Mouse (Mus musculus): ENCODE measurements around the gene Fjx1. TPM values are rescaled to one million over a fixed set of nuclear protein-coding genes. Genes with fewer than 3 reads are reported as not detected.

Fjx1 gene
- polyA plus RNA-seq, 2 experiments from 2014 or later = not detected

DNA sequence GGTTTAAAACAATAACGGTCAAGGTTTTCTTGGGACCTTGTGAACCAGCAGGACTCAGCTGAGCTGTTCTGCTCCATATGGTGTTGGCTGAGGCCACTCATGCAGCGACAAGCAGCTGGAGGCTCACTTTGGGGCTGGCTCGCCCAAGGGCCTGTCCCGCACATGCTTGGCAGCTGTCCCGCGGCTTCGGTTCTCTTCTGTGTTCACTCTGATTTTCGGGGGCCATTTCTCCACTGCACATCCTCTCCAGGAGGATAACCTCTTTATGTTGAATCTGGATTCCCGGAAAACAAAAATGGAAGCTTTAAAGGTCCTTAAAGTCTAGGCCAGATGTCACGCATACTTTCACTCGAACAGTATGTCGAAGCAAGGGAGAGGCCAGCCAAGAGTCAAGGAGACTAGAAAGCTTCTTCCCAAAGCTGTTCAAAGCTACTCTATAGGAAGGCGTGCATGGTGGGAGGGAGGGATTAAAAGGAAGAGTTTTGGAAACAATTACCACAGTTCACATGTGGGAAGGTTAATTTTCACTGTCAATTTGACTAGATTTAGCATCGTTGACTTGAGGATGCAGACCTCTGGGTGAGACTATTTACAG is 36.1 kb downstream of the Fjx1 start:
- no peak for ATAC-seq

DNA sequence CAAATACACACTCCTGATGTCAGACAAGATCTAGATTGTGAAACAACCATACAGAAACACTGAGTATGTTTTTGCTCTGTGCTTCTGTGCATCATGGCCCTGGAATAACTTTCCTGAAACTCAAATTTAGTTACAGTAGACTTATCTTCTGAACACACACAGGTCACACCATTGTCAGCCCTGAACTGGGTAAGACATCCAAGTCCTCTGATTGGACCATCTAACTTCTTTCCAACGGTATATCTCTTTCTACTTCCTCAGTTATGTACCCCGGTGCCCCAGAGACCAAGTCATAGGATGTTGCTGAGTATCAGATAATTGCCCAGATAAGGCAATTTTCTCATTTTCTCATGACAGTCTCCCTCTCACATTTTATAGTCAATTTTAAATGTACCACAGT is 39.6 kb downstream of the Fjx1 start:
- ATAC-seq = no peak

DNA sequence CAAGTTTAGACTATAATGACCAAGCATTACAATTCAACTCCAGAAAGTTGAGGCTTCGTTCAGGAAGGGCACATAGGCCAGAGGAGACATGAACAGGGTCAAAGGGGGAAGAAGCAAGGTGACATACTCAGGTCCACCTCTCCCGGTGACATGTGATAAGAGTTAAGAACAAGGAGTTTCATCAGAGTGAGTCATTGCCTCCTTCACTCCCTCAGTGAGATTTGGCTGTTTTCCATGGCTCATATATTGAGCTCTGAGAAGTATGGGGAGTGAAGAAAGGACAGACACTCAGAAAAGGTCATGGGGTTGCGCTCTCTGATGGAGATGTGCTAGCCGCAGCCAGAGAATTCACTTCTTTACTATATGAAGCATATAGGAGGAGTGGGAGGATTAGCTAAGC is 41.7 kb downstream of the Fjx1 start:
- no peak for ATAC-seq

DNA sequence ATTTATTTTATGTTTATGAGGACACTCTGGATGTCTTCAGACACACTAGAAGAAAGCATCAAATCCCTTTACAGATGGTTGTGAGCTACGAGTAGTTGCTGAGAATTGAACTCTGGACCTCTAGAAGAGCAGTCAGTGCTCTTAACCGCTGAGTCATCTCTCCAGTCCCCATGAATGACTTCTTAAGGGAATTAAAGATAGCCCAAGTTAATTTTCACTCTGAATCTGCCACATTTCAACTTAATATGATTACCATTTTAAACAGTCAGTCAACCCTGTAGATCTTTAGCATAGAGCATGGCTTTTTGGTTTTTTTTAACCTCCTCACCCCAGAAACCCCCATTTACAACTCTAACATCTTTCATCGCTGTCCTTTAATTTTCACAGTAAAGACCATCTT is 42.6 kb downstream of the Fjx1 start:
- no peak for ATAC-seq

DNA sequence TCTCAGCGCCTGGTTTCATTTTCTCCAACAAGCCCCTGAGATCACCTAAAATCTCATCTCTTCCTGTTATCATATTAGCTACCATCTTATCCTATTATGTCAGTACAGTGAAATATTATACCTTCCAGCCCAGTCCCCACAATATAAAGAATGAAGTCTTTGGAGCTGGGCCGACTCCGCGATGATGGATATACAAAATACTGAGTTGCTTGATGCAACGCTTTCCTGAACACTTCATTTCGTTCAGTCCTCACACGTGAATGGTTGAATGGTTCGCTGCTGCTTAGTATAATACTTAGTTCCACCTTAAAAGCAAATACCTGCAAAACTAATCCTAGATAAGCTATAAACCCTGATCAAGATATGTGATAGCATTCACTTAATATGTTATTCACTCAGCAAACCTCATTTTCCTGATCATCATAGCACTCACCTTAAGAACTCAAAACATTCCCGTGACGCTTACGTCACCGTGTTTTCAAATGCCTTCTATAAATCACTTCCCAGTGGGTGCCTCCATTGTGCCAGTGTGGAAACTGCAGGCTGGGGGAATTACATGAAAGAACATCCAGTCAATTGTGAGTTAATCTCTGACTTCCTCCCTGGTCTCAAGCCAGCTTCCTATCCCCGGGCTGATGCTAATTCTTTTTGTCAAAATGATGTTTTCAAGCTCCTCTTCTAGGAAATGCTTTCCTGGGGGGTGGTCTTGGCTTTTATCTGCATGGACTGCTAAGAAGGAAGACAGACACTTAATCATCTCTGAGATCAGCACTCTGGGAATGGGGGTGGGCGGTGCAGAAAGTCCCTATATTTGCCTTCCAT is 44.7 kb downstream of the Fjx1 start, which contains the start of gene Trim44:
Gene Trim44, minus strand, starts transcription at position 466 of the 822 bp plus-strand sequence.
- no peak for ATAC-seq

DNA sequence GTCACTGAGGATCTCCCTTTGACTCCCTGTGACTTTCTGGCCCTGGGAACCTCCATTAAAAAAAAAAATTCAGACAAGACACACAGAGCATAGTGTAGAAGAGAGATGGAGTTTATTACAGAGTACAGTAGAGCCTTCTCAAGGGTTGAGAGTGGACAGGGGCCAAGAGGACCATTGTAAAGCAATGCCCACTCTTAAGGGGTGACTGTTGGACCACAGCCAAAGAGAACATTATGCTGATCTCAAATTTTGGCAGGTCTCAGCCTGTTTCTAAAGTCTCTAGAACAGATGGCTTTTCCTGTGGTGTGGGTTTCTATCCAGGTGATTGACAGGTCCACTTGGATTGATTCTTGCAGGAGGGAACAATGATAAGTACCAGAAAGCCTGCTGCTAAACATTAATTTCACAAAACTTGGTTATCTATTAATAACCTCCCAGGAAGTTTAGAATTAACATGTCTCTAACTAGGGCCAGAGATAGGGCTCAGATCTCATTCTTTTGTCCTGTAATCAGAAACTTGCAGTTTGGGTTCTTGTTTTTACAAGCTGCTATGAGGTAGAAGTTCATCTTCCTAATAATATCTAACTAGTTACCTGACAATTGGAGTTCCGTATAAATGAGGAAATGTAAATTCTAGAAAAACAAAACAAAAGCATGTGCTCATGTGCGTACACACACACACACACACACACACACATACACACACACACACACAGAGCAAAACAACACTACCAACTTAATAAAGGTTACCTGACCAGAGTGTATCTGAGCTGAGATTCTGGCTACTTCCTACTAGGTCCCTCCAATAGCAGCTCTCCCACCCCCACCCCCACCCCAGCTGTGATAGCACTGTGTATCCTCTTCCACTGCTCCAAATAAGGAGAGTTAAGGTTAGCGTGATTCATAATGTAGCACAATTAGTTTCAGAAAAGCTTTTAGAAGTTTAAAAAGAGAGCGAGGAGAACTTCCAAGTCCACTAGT is 45.7 kb downstream of the Fjx1 start:
- ATAC-seq = no peak

DNA sequence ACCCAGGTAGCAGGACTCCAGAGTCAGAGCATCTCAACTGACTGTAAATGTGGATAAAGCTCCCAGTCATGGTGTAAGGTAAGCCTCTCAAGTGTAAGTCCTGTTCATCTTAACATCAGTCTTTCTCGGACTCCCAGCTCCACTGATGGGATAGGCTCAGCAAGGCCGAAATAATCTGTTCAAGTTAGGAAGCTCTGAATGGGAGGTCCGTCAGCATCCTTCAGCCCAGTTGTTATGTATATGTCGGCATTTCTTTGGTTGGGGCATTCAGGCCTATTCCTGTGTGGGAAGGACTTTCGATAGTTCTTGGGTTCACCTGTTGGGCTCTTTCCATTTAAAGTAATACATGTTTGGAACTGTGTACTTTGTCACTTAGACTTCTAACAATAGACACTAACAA is 48.3 kb downstream of the Fjx1 start:
- ATAC-seq = no peak

DNA sequence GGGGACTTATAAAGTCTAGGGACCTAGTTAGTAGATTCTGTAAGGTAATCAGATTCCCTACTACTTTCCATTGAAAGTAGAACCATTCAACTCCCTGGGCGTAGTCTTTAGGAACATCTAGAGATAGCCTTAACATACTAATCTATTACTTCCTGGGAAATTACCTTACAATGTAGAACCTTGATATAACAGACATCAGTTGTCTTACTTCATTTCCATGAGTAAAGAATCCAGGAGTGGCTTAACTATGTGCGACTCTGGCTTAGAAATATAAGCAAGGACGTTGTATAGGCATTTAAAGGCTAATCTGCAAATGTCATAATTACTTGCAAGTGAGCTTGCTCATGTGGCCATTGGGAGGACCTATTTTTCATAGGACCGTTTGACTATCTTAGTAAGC is 49.0 kb downstream of the Fjx1 start:
- no peak for ATAC-seq

DNA sequence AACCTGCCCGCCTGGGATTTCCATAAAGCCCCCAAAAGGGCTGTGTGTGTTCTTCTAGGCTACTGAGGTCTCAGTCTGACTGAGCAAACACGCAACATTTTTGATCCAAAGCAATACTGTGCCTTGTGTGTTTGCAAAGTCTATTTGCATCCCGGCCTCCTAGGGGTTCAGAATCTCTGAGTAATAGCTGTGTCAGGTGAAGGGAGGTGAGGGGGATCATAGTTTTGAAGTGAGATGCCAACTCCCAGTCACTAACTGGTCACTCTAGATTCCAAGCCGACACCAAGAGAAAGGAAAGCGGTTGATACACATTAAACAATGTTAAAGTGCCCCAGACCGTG is 51.0 kb downstream of the Fjx1 start:
- ATAC-seq = no peak

DNA sequence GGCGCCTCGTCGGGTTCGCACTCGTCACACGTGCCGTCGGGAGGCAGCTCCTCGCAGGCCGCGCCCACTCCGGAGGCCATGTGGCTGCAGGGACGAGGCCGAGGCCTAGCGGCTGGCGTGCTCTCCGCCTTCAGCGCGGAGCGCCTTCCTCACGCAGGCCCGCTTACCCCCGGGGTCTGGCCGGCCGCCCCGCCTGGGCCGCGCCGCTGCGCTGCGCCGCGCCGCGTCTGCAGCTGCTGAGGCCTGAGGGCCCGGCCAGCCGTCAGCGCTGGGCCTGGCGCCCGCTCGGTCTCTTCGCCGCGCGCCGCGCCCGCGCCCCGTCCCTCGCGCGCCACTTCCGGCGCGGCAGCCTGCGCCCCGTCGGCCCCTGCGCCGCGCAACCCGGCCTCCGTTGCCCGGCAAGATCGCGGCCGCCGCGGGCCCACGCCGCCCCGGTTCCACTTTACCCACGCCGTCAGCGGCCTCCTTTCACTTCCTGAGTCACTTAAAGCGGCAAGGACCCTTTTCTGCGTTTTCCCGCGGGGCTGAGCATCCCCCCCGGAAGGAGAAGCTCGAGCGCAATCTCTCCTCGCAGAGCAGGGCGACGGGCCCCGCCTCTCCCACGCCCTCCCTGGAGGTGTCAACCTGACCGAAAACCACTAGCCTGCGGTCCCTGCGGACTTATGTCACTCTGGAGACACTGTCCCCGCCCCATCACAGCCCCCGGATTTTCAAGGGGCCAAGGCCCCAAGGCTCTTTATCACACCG is 51.5 kb downstream of the Fjx1 start:
- peak; percentile 82 for ATAC-seq

DNA sequence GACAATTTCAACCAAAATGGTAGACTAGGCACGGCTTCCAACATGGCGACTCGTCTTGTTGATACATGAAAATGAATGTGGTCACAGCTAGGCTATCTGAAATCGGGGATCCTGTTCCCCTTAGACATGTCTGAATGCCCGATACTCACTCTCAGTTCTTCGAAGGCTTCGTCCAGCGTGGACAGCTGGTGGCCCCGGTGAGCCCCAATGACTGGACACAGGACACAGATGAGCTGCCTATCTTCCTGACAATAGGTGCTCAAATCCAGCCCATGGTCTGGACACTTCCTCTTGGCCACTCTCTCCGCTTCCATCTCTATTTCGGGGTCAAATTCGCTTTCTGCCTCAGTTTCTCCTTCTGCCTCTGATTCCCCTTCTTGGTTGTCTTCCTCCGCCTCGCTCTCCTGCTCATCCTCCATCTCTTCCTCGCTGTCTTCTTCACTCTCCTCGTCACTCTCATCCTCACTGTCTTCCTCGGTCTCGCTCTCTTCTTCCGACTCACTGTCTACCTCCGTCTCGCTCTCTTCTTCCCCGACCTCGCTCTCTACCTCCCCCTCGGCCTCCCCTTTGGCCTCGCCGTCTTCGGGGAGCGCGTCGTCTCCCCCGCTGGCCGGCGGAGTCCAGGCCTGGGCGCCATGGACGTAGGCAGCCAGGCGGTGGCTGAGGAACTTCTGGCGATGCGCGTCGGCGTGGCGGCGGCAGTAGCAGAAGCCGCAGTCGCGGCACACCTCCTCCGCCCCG is 52.3 kb downstream of the Fjx1 start:
- no peak for ATAC-seq

Other genes starting within 250 kb of the Fjx1 start
- 10 to 100 TPM in 1 of 2 experiments, 1 to 10 TPM in 1; 8.1 to 10.6 TPM for gene Trim44, start 44.7 kb downstream of the Fjx1 start, polyA plus RNA-seq (2017; shearing (Covaris generic))
- not detected for gene Pamr1, start 97.5 kb upstream of the Fjx1 start, polyA plus RNA-seq (2017; shearing (Covaris generic))
- under 1 TPM in 1 of 2 experiments, not detected in 1; 0.09 TPM for gene Slc1a2, start 206.2 kb upstream of the Fjx1 start, polyA plus RNA-seq (2017; shearing (Covaris generic))

All from CD4-positive, CD25-positive, alpha-beta regulatory T cell, adult 4 months (primary cell).